Mouse (Mus musculus) gastrocnemius, postnatal 4 days (tissue): ENCODE data around the gene Cdca3. TPM values are rescaled to one million over a fixed set of nuclear protein-coding genes. Genes with fewer than 3 reads are reported as not detected.

ENCODE experiments used
- DNase-seq, 2 experiments: peaks; one replicate each; pipeline ENCODE4 v3.0.0; 2021 to 2022; ENCODE audit warnings: low spot score in 2 of 2, mixed read lengths in 2 of 2
- total RNA-seq, 2 experiments: library from RNA; stranded (reverse); gene quantifications; 2 replicates each; pipeline ENCODE4 v1.2.3; 2021

The Cdca3 gene
- total RNA-seq, 2 experiments from 2014 or later: 27.9 to 28.2 TPM

DNA sequence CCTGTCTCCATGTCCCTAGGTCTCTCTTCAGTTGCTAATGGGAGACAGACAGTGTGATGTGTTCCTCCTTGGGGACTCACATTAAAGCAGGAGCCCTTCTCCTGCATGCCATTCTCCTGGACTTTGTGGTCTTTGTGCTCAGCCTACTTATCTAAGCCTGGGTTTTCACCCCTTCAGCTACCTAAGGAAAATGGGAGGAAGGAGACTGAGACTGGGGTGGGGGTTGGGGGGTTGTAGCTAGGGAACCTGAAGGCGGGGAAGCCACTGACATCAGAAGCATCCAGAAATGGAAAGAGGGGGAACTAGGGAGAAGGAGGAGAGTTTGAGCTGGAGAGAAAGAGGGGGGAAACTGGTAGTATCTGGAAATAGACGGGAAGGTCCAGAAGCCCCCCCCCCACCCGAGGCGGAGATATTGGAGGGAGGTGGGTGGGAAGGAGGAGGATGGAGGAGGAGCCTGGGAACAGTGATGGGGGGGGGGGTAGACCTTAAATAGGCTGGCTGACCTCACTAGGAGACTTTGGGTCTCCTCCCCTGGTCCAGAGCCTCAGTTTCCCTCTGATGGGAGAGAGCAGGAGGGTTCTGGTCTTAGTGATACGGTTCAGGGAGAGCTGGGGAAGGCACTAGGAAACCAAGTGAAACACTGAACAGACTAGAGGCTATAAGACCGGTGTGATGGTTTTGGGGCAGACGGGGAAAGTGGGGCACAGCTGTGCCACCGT is 33.2 kb downstream of the Cdca3 start:
- no peak for DNase-seq

GRCm38 (mm10) chr6:124863125-124863657 is 33.8 kb downstream of the Cdca3 start:
- no peak for DNase-seq

DNA sequence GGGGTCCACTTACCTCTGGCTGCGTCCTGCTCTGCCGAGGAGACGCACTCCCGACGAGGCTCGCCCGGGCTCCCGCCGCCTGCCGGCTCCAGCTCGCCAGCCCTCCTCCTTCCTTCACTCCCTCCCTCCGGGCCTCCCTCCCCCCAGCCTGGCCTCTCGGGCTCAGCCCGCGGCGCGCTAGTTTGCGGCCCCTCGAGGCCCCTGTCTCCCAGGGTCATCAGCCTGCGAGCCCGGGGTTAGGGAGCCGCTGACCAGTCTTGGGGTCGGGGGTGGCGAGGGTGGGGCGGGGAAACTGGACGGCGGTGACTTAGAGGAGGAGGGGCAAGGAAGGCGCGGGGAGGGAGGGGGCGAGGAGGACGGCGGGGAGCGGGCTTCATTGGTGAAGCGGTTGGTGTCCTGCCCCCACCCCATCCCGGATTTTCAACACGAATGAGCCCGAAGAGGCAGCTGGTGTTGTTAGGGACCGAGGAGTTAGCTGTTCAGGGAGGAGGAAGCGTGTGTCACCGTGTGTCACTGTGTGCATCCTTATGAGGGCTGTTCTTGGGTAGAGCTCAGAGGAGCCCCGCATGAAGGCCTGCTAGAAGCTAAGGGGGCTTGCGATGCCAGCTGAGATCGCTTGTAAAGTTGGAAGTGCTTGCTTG is 34.4 kb downstream of the Cdca3 start, which contains the start of gene Gpr162:
Gene Gpr162 (minus strand): TSS at position 326 of the 641 bp plus-strand sequence.
- DNase-seq: peak; percentile 60 to 72

- DNase-seq: no peak
Observed at GRCm38 (mm10) chr6:124865766-124866362, 36.5 kb downstream of the Cdca3 start.

GRCm38 (mm10) chr6:124866560-124866959 is 37.2 kb downstream of the Cdca3 start:
- DNase-seq: no peak

DNA sequence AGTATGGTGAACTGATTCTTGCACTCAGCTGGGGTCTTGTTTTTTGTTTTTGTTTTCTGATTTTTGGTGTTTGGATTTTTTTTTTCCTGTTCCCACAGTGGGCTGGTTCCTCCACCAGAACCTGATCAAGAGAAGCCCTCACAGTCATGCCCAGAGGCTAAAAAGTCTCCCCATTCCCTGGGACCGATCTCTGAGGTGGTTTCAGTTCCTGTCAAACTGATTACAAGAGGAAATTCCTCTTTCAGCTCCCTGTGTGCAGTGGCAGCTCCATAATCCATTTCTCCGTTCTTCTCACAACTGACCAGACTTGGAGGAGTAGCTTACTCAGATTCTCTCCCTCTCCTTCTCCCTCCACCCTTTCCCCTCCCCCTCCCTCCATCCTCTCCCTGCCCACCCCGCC is 45.0 kb downstream of the Cdca3 start:
- DNase-seq: no peak

DNA sequence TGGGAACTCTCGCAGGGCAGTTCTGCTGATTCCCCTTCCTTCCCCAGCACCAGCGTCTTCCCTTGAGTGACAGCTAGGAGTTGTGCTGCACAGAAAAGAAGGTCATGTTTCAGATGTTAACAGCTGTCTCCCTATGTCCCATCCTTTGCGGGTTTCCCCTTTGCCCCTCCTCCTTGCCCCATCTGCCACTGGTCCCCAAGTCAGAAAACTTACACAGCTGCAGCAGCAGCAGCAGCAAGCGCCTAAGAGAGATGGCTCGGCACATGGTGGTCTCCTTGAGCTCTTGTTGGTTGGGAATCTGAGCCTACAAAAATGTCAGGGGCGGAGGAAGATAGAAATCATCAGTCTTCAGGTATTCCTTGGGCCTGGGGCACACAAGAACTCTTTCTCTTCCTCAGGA is 50.0 kb downstream of the Cdca3 start:
- no peak for DNase-seq

- DNase-seq: no peak
Observed at GRCm38 (mm10) chr6:124881821-124882220, 52.5 kb downstream of the Cdca3 start.

Other genes starting within 250 kb of the Cdca3 start
- gene C1s2, start 193.5 kb upstream of the Cdca3 start, total RNA-seq: under 1 TPM; 0.86 to 0.98 TPM
- 10 to 100 TPM; 37.9 to 43.1 TPM for gene Lpcat3, start 166.5 kb upstream of the Cdca3 start, total RNA-seq
- 10 to 100 TPM; 71.0 to 82.6 TPM for gene Emg1, start 117.4 kb upstream of the Cdca3 start, total RNA-seq
- 100 to 1,000 TPM; 234 to 238 TPM for gene Phb2, start 117.2 kb upstream of the Cdca3 start, total RNA-seq
- 1 to 10 TPM; 4.6 to 6.4 TPM for gene Ptpn6, start 90.8 kb upstream of the Cdca3 start, total RNA-seq
- 100 to 1,000 TPM; 177 to 209 TPM for gene Grcc10, start 88.2 kb upstream of the Cdca3 start, total RNA-seq
- gene Gm45234, start 73.5 kb upstream of the Cdca3 start, total RNA-seq: under 1 TPM in 1 of 2 experiments, not detected in 1; 0.83 TPM
- 10 to 100 TPM; 52.9 to 66.5 TPM for gene Atn1, start 73.0 kb upstream of the Cdca3 start, total RNA-seq
- 1 to 10 TPM; 6.0 to 6.5 TPM for gene Eno2, start 59.9 kb upstream of the Cdca3 start, total RNA-seq
- not detected for gene Lrrc23, start 49.8 kb upstream of the Cdca3 start, total RNA-seq
- gene Spsb2, start 20.9 kb upstream of the Cdca3 start, total RNA-seq: 10 to 100 TPM; 10.5 to 11.7 TPM
- gene Tpi1, start 15.3 kb upstream of the Cdca3 start, total RNA-seq: 1,000 to 10,000 TPM; 2,059 to 2,144 TPM
- gene Usp5, start 63 bp upstream of the Cdca3 start, total RNA-seq: 10 to 100 TPM; 81.7 to 85.9 TPM
- 10 to 100 TPM; 13.6 to 14.3 TPM for gene Gnb3, start 10.7 kb downstream of the Cdca3 start, total RNA-seq
- 10 to 100 TPM; 57.3 to 62.8 TPM for gene P3h3, start 28.2 kb downstream of the Cdca3 start, total RNA-seq
- gene Gpr162, start 34.4 kb downstream of the Cdca3 start, total RNA-seq: 1 to 10 TPM; 1.2 to 1.3 TPM
- gene Cd4, start 58.7 kb downstream of the Cdca3 start, total RNA-seq: 1 to 10 TPM; 1.4 to 1.7 TPM
- 1 to 10 TPM; 1.1 to 1.2 TPM for gene Lag3, start 82.2 kb downstream of the Cdca3 start, total RNA-seq
- 100 to 1,000 TPM; 395 to 409 TPM for gene Ptms, start 90.6 kb downstream of the Cdca3 start, total RNA-seq
- gene Mlf2, start 101.8 kb downstream of the Cdca3 start, total RNA-seq: 100 to 1,000 TPM; 236 to 238 TPM
- 10 to 100 TPM; 86.3 to 86.8 TPM for gene Cops7a, start 136.0 kb downstream of the Cdca3 start, total RNA-seq
- gene Pianp, start 167.1 kb downstream of the Cdca3 start, total RNA-seq: under 1 TPM; 0.56 to 0.67 TPM
- gene Zfp384, start 179.6 kb downstream of the Cdca3 start, total RNA-seq: 10 to 100 TPM; 28.1 to 32.8 TPM
- 10 to 100 TPM; 54.1 to 54.2 TPM for gene Ing4, start 210.2 kb downstream of the Cdca3 start, total RNA-seq
- gene Acrbp, start 220.1 kb downstream of the Cdca3 start, total RNA-seq: 1 to 10 TPM; 3.9 to 4.6 TPM
- under 1 TPM; 0.20 to 0.31 TPM for gene Lpar5, start 238.4 kb downstream of the Cdca3 start, total RNA-seq